Comparison of ENCODE assay signal across 9 mouse cellular contexts in genomic region chr19:3326479-3327047, GRCm38 (mm10). TPM values are rescaled to one million over a fixed set of nuclear protein-coding genes. Genes with fewer than 3 reads are reported as not detected.
DNase-seq lines count a peak whose midpoint lies in the region; ATAC-seq and TF ChIP-seq lines count a peak whose summit lies in the region.
"Had no signal": no experiment of that assay in that cellular context is flagged by ENCODE, and none has a peak within 500 bp of the region (broad histone marks: within the 10 kb centered on the region; RNA-seq: fewer than 3 reads in every experiment).

No protein-coding gene starts in this region.

- no peaks in the 10 kb centered on the region for H3K36me3 ChIP-seq in hindbrain, embryonic 14.5 days (replicated peaks; ENCODE audit: control insufficient read depth, insufficient read depth)
- no peaks in the 10 kb centered on the region for H3K36me3 ChIP-seq in hindbrain, embryonic 12.5 days
- no peaks in the 10 kb centered on the region for H3K36me3 ChIP-seq in heart, embryonic 15.5 days
- H3K36me3 ChIP-seq in kidney, postnatal 0 days (ENCODE audit: insufficient read depth, low read length): no peaks in the 10 kb centered on the region
- no peaks in the 10 kb centered on the region for H3K36me3 ChIP-seq in midbrain, embryonic 14.5 days (ENCODE audit: control insufficient read depth, insufficient read depth, low read length)

- H3K4me3 ChIP-seq in hindbrain, embryonic 14.5 days (replicated peaks; ENCODE audit: low read length): no peak overlapping the region
- H3K4me3 ChIP-seq in hindbrain, embryonic 12.5 days: no peak overlapping the region
- no peak overlapping the region for H3K4me3 ChIP-seq in heart, embryonic 15.5 days
- H3K4me3 ChIP-seq in kidney, postnatal 0 days (replicated peaks; ENCODE audit: low read depth, low read length): no peak overlapping the region
- no peak overlapping the region for H3K4me3 ChIP-seq in midbrain, embryonic 14.5 days (replicated peaks; ENCODE audit: low read depth, low read length)

- H3K9me3 ChIP-seq in hindbrain, embryonic 14.5 days (ENCODE audit: control insufficient read depth, low read length): no peaks in the 10 kb centered on the region
- H3K9me3 ChIP-seq in hindbrain, embryonic 12.5 days (replicated peaks): no peaks in the 10 kb centered on the region
- H3K9me3 ChIP-seq in heart, embryonic 15.5 days (replicated peaks): no peaks in the 10 kb centered on the region
- H3K9me3 ChIP-seq in kidney, postnatal 0 days (replicated peaks; ENCODE audit: low read length): no peaks in the 10 kb centered on the region
- H3K9me3 ChIP-seq in midbrain, embryonic 14.5 days (ENCODE audit: control insufficient read depth, low read length): no peaks in the 10 kb centered on the region

- WGBS in hindbrain, embryonic 14.5 days: 83% methylated on average over 12 of the region's 12 CpGs
- WGBS in hindbrain, embryonic 12.5 days: 84% methylated on average over 12 of the region's 12 CpGs
- 80% methylated on average over 12 of the region's 12 CpGs for WGBS in heart, embryonic 15.5 days
- 65% methylated on average over 12 of the region's 12 CpGs for WGBS in kidney, postnatal 0 days
- WGBS in midbrain, embryonic 14.5 days: 88% methylated on average over 12 of the region's 12 CpGs

- TF ChIP-seq CTCF in kidney, postnatal 0 days (IDR thresholded peaks at IDR 0.05; ENCODE audit: low read depth): no peak

- H3K9ac ChIP-seq in hindbrain, embryonic 14.5 days: no peak overlapping the region
- no peak overlapping the region for H3K9ac ChIP-seq in hindbrain, embryonic 12.5 days
- H3K9ac ChIP-seq in heart, embryonic 15.5 days: 0 out of 2 replicates have a peak overlapping the region, but pooled peaks have one; percentile 79
- H3K9ac ChIP-seq in kidney, postnatal 0 days (ENCODE audit: low read depth, low read length): no peak overlapping the region
- H3K9ac ChIP-seq in midbrain, embryonic 14.5 days (replicated peaks; ENCODE audit: low read length): no peak overlapping the region

- H3K27me3 ChIP-seq in hindbrain, embryonic 14.5 days (ENCODE audit: control insufficient read depth, insufficient read depth, low read length): peaks cover 31% of the 10 kb centered on the region
- peaks cover 36% of the 10 kb centered on the region for H3K27me3 ChIP-seq in hindbrain, embryonic 12.5 days
- no peaks in the 10 kb centered on the region for H3K27me3 ChIP-seq in heart, embryonic 15.5 days
- H3K27me3 ChIP-seq in kidney, postnatal 0 days (ENCODE audit: insufficient read depth, low read length): no peaks in the 10 kb centered on the region
- peaks cover 26% of the 10 kb centered on the region for H3K27me3 ChIP-seq in midbrain, embryonic 14.5 days (ENCODE audit: control insufficient read depth, insufficient read depth, low read length)

- no peak for DNase-seq in hindbrain, embryonic 14.5 days (ENCODE audit: low spot score)
- no peak for DNase-seq in kidney, postnatal 0 days (ENCODE audit: low spot score)
- DNase-seq in midbrain, embryonic 14.5 days: no peak
- no peak for DNase-seq in natural killer cell, adult 2 months (ENCODE audit: low spot score in 2 of 2)
- DNase-seq in gastrocnemius, postnatal 14 days: no peak
- DNase-seq: thymus, adult 18-20 months had no signal

- H3K4me1 ChIP-seq in hindbrain, embryonic 14.5 days (replicated peaks; ENCODE audit: control insufficient read depth, insufficient read depth, low read length): peaks cover 11% of the 10 kb centered on the region; the same call in 1 of the 2 replicates
- peaks cover 29% of the 10 kb centered on the region for H3K4me1 ChIP-seq in hindbrain, embryonic 12.5 days
- peaks cover 40% of the 10 kb centered on the region for H3K4me1 ChIP-seq in heart, embryonic 15.5 days (replicated peaks)
- H3K4me1 ChIP-seq in kidney, postnatal 0 days (replicated peaks; ENCODE audit: insufficient read depth, low read length): peaks cover 9% of the 10 kb centered on the region; the same call in 1 of the 2 replicates
- peaks cover 27% of the 10 kb centered on the region for H3K4me1 ChIP-seq in midbrain, embryonic 14.5 days (ENCODE audit: control insufficient read depth, insufficient read depth, low read length)

- H3K4me2 ChIP-seq in hindbrain, embryonic 14.5 days (replicated peaks): peak overlapping the region; percentile 79
- no peak overlapping the region for H3K4me2 ChIP-seq in hindbrain, embryonic 12.5 days (replicated peaks)
- H3K4me2 ChIP-seq in heart, embryonic 15.5 days: peak overlapping the region; percentile 98
- peak overlapping the region; percentile 97 for H3K4me2 ChIP-seq in kidney, postnatal 0 days (ENCODE audit: low read length)
- H3K4me2 ChIP-seq in midbrain, embryonic 14.5 days (ENCODE audit: low read length): peak overlapping the region; percentile 85

- H3K27ac ChIP-seq in hindbrain, embryonic 14.5 days: peak overlapping the region; percentile 90
- H3K27ac ChIP-seq in hindbrain, embryonic 12.5 days: no peak overlapping the region
- H3K27ac ChIP-seq in heart, embryonic 15.5 days: peak overlapping the region; percentile 98
- H3K27ac ChIP-seq in kidney, postnatal 0 days: peak overlapping the region; percentile 88
- H3K27ac ChIP-seq in midbrain, embryonic 14.5 days (replicated peaks; ENCODE audit: low read depth, low read length): peak overlapping the region; percentile 85

- ATAC-seq in hindbrain, embryonic 14.5 days (ENCODE audit: low FRiP score): no peak
- ATAC-seq in hindbrain, embryonic 12.5 days (ENCODE audit: low FRiP score): no peak
- no peak for ATAC-seq in heart, embryonic 15.5 days (replicated peaks; ENCODE audit: insufficient number of reproducible peaks, insufficient read depth, low FRiP score, low read depth)
- ATAC-seq in kidney, postnatal 0 days (replicated peaks; ENCODE audit: low FRiP score, low read depth): no peak
- no peak for ATAC-seq in midbrain, embryonic 14.5 days (ENCODE audit: low FRiP score, low TSS enrichment)
- ATAC-seq in monocyte, adult 5-6 weeks (replicated peaks; ENCODE audit: insufficient number of reproducible peaks, low FRiP score, low TSS enrichment, poor library complexity, severe bottlenecking): no peak

- intact Hi-C loops in gastrocnemius, postnatal 14 days (cut with DNase I; ENCODE audit: low total_unique reads): no loop called here

RNA-seq across cellular contexts. Expression of gene Cpt1a, which starts 4.4 kb away (rescaled TPM):
- 19.6 and 22.4 TPM in 2 replicates for polyA plus RNA-seq in hindbrain, embryonic 14.5 days (2014; fragmentation: Nextera tagmentation; extraction: Ambion mirVana)
- polyA plus RNA-seq in hindbrain, embryonic 12.5 days (2016; fragmentation: Nextera tagmentation; extraction: Ambion mirVana): 13.2 and 14.0 TPM in 2 replicates
- polyA plus RNA-seq in heart, embryonic 15.5 days (2015; fragmentation: Nextera tagmentation; extraction: Ambion mirVana): 25.7 and 36.0 TPM in 2 replicates
- polyA plus RNA-seq in kidney, postnatal 0 days (2015; fragmentation: Nextera tagmentation; extraction: Ambion mirVana): 70.8 and 81.4 TPM in 2 replicates
- 9.3 and 19.2 TPM in 2 replicates for polyA plus RNA-seq in midbrain, embryonic 14.5 days (2014; fragmentation: Nextera tagmentation; extraction: Ambion mirVana)
- 49.3 to 85.9 TPM (median 54.0 TPM) in 3 replicates for total RNA-seq in monocyte, adult 5-6 weeks (2017)
- 10 to 100 TPM; 21.9 to 23.1 TPM for total RNA-seq in gastrocnemius, postnatal 14 days (2021)

RNA-seq across cellular contexts. Expression of gene Ighmbp2, which starts 43.7 kb away (rescaled TPM):
- 8.9 and 9.2 TPM in 2 replicates for polyA plus RNA-seq in hindbrain, embryonic 14.5 days (2014; fragmentation: Nextera tagmentation; extraction: Ambion mirVana)
- polyA plus RNA-seq in hindbrain, embryonic 12.5 days (2016; fragmentation: Nextera tagmentation; extraction: Ambion mirVana): 11.8 and 12.7 TPM in 2 replicates
- 5.3 and 7.0 TPM in 2 replicates for polyA plus RNA-seq in heart, embryonic 15.5 days (2015; fragmentation: Nextera tagmentation; extraction: Ambion mirVana)
- 6.3 and 6.8 TPM in 2 replicates for polyA plus RNA-seq in kidney, postnatal 0 days (2015; fragmentation: Nextera tagmentation; extraction: Ambion mirVana)
- polyA plus RNA-seq in midbrain, embryonic 14.5 days (2014; fragmentation: Nextera tagmentation; extraction: Ambion mirVana): 8.5 and 9.9 TPM in 2 replicates
- total RNA-seq in monocyte, adult 5-6 weeks (2017): 2.3 to 7.1 TPM (median 5.0 TPM) in 3 replicates
- total RNA-seq in gastrocnemius, postnatal 14 days (2021): 1 to 10 TPM; 3.6 to 4.0 TPM

RNA-seq across cellular contexts. Expression of gene Mrpl21, which starts 43.9 kb away (rescaled TPM):
- polyA plus RNA-seq in hindbrain, embryonic 14.5 days (2014; fragmentation: Nextera tagmentation; extraction: Ambion mirVana): 92.4 and 111 TPM in 2 replicates
- 110 and 114 TPM in 2 replicates for polyA plus RNA-seq in hindbrain, embryonic 12.5 days (2016; fragmentation: Nextera tagmentation; extraction: Ambion mirVana)
- 83.5 and 94.8 TPM in 2 replicates for polyA plus RNA-seq in heart, embryonic 15.5 days (2015; fragmentation: Nextera tagmentation; extraction: Ambion mirVana)
- 116 and 124 TPM in 2 replicates for polyA plus RNA-seq in kidney, postnatal 0 days (2015; fragmentation: Nextera tagmentation; extraction: Ambion mirVana)
- 96.2 and 119 TPM in 2 replicates for polyA plus RNA-seq in midbrain, embryonic 14.5 days (2014; fragmentation: Nextera tagmentation; extraction: Ambion mirVana)
- total RNA-seq in monocyte, adult 5-6 weeks (2017): 50.9 to 77.2 TPM (median 60.4 TPM) in 3 replicates
- total RNA-seq in gastrocnemius, postnatal 14 days (2021): 10 to 100 TPM; 65.2 to 69.9 TPM
